Mouse (Mus musculus) neutrophil, adult 5-6 weeks (primary cell): ENCODE measurements at regions not wholly inside any gene's neighbourhood (a gene's known extent, or its start where the extent isn't known, plus 50 kb on each side); places are given as distances from the start of the nearest gene placed in this dataset.

ENCODE experiments used
- ATAC-seq: fragments of 151-379, 151-347 bp; 2 replicates; pipeline ENCODE4 v1.8.0; 2017; ENCODE audit warnings: mild to moderate bottlenecking, moderate TSS enrichment; ENCODE audit not compliant: insufficient number of reproducible peaks, poor library complexity, low FRiP score, severe bottlenecking; ENCODE audit errors: extremely low read depth

- ATAC-seq = no peak
These were observed 252.2 kb downstream of the Ankrd50 start for GRCm38 (mm10) chr3:38232111-38233076.

GRCm38 (mm10) chr3:38231506-38231905, 253.1 kb downstream of the Ankrd50 start:
- no peak for ATAC-seq

DNA sequence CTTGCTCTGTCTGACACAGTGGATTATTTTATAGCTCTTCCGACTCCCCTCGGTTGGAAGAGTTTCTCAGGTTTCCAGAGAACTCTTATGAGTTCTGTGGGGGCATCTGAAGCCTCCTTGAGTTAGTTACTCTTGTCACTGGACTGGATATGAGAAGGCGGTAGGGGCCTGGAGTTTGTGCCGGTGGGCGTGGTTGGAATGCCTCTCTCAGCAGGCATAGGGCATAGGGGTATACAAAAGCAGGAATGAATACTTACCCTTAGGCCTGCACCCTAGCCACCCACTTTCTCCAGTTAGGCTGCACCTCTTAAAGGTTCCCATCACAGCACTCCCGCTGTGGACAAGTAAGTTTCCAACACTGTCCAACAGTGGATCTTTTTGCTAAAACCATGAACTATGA, 253.8 kb downstream of the Ankrd50 start:
- ATAC-seq = no peak

GRCm38 (mm10) chr3:38229686-38230085, 255.0 kb downstream of the Ankrd50 start:
- no peak for ATAC-seq

GRCm38 (mm10) chr3:38229051-38229450, 255.6 kb downstream of the Ankrd50 start:
- no peak for ATAC-seq

- ATAC-seq = 0 out of 2 replicates have a peak, but pooled peaks have one; percentile 33
These were observed 257.0 kb downstream of the Ankrd50 start for GRCm38 (mm10) chr3:38227596-38227995.

DNA sequence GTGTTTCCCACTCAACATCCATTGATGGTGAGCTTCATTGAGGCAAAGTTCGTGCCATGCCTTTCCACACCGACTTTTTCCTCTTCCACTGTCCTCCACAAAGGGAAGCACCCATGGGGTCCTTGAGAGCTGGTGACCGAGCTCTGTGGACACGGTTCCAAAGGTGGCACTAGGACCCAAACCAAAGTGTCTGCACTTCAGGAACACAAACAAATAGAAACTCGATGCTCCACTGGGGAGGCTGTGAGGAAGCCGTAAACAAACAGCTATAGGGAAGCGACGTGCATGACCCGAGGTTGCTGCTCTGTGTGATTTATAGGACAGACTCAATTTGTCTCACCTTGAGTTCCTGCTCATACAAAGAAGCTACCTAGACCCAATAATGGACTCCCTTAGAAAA, 257.5 kb downstream of the Ankrd50 start:
- no peak for ATAC-seq

GRCm38 (mm10) chr3:38226147-38226546, 258.5 kb downstream of the Ankrd50 start:
- ATAC-seq = no peak

GRCm38 (mm10) chr3:38221834-38222215, 262.8 kb downstream of the Ankrd50 start:
- no peak for ATAC-seq

DNA sequence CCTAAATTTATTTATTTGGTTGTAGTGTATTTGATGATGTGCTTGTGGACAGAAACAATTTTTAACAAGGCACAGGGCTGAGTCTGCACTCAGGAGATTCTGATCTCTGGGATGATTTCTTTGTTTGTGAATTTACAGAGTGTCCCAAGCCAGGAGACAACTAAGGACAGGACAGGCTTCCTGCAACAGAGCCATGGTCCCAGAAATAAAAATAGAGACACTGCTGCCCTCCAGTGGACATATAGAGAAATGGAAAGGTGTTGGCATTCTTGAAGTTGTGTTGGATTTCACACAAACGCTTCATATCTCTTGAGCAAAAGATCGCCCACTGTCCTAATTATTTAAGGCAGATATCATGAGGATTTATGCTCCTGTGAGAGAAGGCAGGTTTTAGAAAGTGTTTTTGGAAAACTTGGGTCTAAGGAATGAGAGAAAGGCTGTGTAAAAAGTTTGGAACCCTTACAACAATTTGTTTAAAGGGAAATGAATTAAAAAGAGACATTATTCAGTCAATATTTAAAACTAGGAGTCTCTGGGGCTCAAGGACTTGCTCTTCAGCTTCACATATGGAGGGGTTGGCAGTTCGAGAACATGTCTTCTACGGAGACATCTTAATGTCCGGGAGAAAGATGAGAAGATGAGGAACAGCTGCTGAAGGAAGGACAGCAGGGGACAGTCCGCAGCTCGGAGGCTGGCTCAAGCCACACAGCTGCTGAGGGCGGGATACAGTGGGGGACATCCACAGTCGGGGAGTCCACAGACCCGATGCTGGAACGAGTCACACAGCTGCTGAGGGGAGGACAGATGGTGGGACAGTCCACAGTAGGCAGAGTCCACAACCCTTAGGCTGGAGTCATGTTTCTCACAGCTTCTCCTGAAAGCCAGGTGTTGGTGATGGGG, 263.5 kb downstream of the Ankrd50 start:
- 0 out of 2 replicates have a peak, but pooled peaks have one; percentile 48 for ATAC-seq

- no peak for ATAC-seq
These were observed 275.6 kb downstream of the Ankrd50 start for GRCm38 (mm10) chr3:38209081-38209480.

- no peak for ATAC-seq
These were observed 276.8 kb downstream of the Ankrd50 start for GRCm38 (mm10) chr3:38207867-38208266.

DNA sequence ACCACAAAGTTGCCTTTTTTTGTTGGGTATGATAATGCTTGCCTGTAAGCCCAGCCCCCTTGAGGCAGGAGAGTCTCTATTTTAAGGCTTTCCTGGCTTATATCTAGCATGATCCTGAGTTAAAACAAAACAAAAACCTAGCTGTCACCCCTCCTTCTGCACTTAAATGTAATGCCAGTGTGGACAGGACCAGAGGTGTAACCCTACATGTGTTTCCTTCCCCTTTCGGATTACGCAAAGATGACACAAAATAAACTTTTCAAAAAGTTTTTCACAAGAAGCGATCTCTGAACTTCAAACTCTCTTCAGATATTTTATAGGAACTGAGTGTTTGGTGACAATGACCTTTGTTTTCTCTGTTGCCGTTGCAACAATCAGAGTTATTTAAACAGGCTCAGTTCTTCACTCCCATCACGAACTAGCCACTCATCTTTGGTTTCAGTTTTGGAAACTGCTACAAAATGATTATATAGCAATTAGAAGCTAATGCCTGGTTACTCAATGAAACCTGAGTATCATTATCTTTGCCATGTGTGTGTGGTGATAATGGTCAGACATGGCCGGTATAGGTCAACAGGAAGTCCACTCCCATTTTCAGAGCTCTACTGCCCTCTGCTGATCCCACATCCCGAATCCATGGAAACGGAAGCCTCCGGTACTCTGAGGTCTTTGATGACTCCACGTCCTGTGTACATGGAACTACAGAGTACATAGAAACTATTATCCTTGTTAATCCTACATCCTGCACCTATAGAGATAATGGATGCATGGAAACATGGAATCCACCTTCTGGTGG, 282.6 kb downstream of the Ankrd50 start:
- peak; percentile 46; the same call in 1 of the 2 replicates for ATAC-seq

- no peak for ATAC-seq
These were observed 290.6 kb downstream of the Ankrd50 start for GRCm38 (mm10) chr3:38194001-38194400.

DNA sequence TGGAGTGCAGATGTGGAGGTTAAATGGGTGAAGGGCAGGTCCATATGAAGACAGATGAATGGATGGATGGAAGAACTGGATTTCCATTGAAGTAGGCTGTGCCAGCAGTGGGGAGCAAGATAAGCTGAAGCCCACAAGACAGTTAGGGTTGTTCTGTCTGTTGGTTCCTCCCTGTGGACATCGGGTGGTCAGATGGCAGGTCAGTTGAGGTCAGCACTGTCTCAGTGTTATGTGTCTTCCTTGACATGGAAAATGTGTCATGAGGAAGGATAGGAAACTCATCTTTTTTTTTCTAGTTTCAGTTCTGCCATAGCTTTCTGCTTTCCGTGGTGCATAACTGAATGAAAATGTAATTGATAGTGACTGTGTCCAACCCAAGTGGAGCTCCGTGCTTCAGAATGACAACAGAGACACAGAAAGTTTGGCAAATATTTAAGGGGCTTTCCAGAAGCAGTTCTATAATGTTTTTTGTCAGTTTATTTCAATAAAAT, 297.2 kb downstream of the Ankrd50 start:
- no peak for ATAC-seq

- ATAC-seq = no peak
These were observed 298.1 kb downstream of the Ankrd50 start for GRCm38 (mm10) chr3:38186503-38186902.

DNA sequence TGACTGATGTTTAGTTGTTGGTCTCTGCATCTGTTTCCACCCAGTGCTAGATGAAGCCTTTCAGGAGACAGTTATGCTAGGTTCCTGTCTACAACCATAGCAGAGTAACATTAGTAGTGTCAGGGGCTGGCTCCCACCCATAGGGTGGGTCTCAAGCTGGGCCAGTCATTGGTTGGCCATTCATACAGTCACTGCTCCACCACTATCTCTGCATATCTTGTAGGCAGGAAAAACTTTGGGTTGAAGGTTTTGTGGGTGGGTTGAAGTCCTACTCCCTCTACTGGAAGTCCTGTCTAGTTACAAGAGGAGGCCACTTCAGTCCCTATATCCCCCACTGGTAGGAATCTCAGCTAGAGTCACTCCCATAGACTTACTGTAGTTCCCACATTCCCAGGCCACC, 306.3 kb downstream of the Ankrd50 start:
- ATAC-seq = no peak

DNA sequence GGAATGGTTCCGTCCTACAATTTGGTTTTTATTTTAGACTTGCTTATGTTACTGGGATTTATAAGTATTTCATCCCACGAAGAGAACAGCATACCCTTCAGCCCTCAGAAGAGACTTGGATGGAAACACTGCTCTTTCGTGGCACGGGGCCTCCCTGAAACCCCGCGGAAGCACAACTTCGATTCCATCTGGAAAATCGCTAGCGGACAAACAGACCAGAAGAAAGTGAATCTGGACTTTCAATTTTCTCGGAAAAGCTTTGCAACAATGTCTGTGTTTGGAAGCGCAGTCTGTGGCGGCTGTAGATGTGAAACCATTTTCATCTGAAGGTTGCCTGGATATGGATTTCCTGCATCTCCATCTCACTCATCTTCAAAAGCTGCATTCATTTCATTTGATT, 308.7 kb downstream of the Ankrd50 start:
- no peak for ATAC-seq
